Mouse (Mus musculus) CH12.LX (cell line): Measurements from ENCODE around the gene Stt3b.

Source experiments
- CHD1 ChIP-seq: IDR thresholded peaks from 2 replicates; pipeline ENCODE4 v1.6.1; 2012; ENCODE audit warnings: low read depth, low read length, improper control_type of control experiment, inconsistent platforms
- CTCF ChIP-seq, 2 experiments: IDR thresholded peaks in 1 of 2; conservative IDR thresholded peaks in 1 of 2; 2 replicates each; pipeline ENCODE4 v1.5.1; 2011 to 2012; ENCODE audit warnings: low read depth in 2 of 2, low read length in 2 of 2, improper control_type of control experiment in 1 of 2, inconsistent platforms in 1 of 2, mild to moderate bottlenecking in 1 of 2, moderate library complexity in 1 of 2
- EP300 ChIP-seq: IDR thresholded peaks from 2 replicates; pipeline ENCODE4 v1.6.1; 2011; ENCODE audit warnings: low read length, improper control_type of control experiment
- HCFC1 ChIP-seq: IDR thresholded peaks from 2 replicates; pipeline ENCODE4 v1.6.1; 2012; ENCODE audit warnings: low read depth, mild to moderate bottlenecking, inconsistent platforms, low read length, improper control_type of control experiment
- MAX ChIP-seq: IDR thresholded peaks from 2 replicates; pipeline ENCODE4 v1.6.1; 2011; ENCODE audit warnings: low read length, improper control_type of control experiment
- MEF2A ChIP-seq: IDR thresholded peaks from 2 replicates; pipeline ENCODE4 v1.6.1; 2014; ENCODE audit warnings: low read depth, mild to moderate bottlenecking, inconsistent platforms, low read length, improper control_type of control experiment, borderline replicate concordance
- POLR2A ChIP-seq: IDR thresholded peaks from 2 replicates; pipeline ENCODE4 v1.6.1; 2011; ENCODE audit warnings: low read depth, mild to moderate bottlenecking, improper control_type of control experiment, low read length
- USF1 ChIP-seq: IDR thresholded peaks from 2 replicates; pipeline ENCODE4 v1.6.1; 2014; ENCODE audit warnings: low read depth, mild to moderate bottlenecking, inconsistent platforms, low read length, improper control_type of control experiment

GRCm38 (mm10) chr9:115209737-115210136 lies 100.5 kb downstream of the Stt3b start:
- TF ChIP-seq MAX (no peak), USF1 (no peak), CHD1 (no peak), POLR2A (no peak), HCFC1 (no peak), MEF2A (no peak), CTCF (conservative IDR thresholded peaks at IDR 0.05 in 1 of 2, IDR thresholded peaks at IDR 0.05 in 1 of 2; ENCODE audit: low read depth in 2 of 2, low read length in 2 of 2) (no peak), EP300 (no peak)
